Mouse (Mus musculus): Measurements from ENCODE around the gene E2f2. TPM values are rescaled to one million over a fixed set of nuclear protein-coding genes. Genes with fewer than 3 reads are reported as not detected.

The E2f2 gene
- polyA plus RNA-seq, 1 experiment from 2014 or later: 8.0 TPM

DNA sequence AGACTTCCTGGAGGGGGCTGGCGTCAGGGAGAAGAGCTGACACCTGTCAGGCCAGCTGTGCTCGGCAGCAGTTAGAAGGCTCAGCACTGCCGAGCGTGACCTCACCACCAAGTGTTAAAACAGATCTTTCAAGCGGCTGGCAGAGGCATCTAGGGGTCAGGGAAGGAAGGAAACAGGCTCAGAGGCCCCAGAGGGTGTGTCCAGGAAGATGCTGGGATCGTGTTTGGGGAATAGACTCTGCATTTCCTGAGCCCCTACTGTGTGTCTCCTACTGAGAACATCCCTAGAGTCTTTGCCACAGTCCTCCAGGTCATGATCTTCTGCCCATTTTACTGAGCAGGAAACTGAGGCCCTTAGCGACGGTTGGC lies 5.0 kb downstream of the E2f2 start:
- DNase-seq (ENCODE audit: low spot score, missing footprints) (no peak), ATAC-seq (ENCODE audit: low FRiP score) (no peak)
- Histone ChIP-seq H3K9me3 (ENCODE audit: control insufficient read depth, low read length) (no peaks in the 10 kb centered on the region), H3K4me1 (ENCODE audit: control insufficient read depth, insufficient read depth, low read length) (peaks cover 31% of the 10 kb centered on the region), H3K4me2 (no peak overlapping the region; the same call in 1 of the 2 replicates), H3K36me3 (ENCODE audit: control insufficient read depth, insufficient read depth, low read length) (no peaks in the 10 kb centered on the region), H3K27ac (ENCODE audit: low read depth, low read length) (0 out of 2 replicates have a peak overlapping the region, but pooled peaks have one; percentile 27), H3K27me3 (ENCODE audit: control insufficient read depth, insufficient read depth, low read length) (no peaks in the 10 kb centered on the region), H3K4me3 (ENCODE audit: low read depth, low read length) (no peak overlapping the region), H3K9ac (ENCODE audit: low read length) (no peak overlapping the region)
- whole genome bisulfite sequencing: 46% methylated on average over 8 of the region's 8 CpGs

DNA sequence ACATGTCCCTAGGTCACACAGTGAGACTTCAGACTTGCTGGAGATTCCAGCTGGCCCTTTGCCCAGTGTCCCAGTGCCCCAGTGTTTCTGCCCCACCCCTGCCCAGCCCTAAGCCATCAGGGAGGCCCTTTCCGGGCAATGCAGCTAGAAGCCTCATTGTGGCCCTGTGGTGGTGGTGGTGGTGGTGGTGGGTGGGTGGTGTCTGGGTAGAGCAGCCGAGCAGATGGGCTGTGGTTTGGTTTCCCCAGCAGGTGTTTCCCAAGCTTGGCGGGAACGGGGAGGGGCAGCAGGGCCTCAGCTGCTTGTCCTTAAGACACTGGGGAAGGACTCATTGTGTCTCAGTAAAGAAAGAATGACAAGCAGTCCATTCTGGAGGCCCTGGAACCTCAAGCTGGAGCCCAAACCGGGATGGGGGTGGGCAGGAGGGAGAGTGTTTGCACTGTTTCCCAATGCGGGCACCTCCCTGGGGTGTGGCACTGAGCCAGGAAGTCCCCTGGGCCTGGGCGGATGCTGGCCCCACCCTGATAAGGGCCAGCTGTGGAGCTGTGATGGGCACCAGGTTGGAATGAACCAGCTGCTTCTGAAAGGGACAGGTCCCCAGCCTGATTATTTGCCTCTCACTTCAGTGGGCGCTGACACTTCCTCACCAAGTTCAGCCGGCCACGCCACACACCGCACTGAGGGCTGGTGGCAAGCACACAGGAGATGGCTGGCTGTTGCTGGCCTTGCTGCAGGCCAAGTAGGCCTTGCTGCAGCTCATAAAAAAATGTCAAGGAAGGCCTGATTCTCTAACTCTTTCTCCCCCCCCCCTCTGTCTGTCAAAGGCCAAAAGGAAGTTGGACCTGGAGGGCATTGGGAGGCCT lies 5.6 kb downstream of the E2f2 start:
- no peaks in the 10 kb centered on the region for H3K36me3 ChIP-seq (ENCODE audit: control insufficient read depth, insufficient read depth, low read length)
- DNase-seq (ENCODE audit: low spot score, missing footprints): no peak
- H3K9me3 ChIP-seq (ENCODE audit: control insufficient read depth, low read length): no peaks in the 10 kb centered on the region
- no peak overlapping the region for H3K4me2 ChIP-seq
- H3K4me1 ChIP-seq (ENCODE audit: control insufficient read depth, insufficient read depth, low read length): peaks cover 31% of the 10 kb centered on the region
- H3K27ac ChIP-seq (ENCODE audit: low read depth, low read length): peak overlapping the region; percentile 27; the same call in 1 of the 2 replicates
- H3K27me3 ChIP-seq (ENCODE audit: control insufficient read depth, insufficient read depth, low read length): no peaks in the 10 kb centered on the region
- ATAC-seq (ENCODE audit: low FRiP score): no peak
- peak overlapping the region; percentile 17; the same call in 1 of the 2 replicates for H3K9ac ChIP-seq (ENCODE audit: low read length)
- 63% methylated on average over 11 of the region's 11 CpGs for WGBS
- no peak overlapping the region for H3K4me3 ChIP-seq (ENCODE audit: low read depth, low read length)

DNA sequence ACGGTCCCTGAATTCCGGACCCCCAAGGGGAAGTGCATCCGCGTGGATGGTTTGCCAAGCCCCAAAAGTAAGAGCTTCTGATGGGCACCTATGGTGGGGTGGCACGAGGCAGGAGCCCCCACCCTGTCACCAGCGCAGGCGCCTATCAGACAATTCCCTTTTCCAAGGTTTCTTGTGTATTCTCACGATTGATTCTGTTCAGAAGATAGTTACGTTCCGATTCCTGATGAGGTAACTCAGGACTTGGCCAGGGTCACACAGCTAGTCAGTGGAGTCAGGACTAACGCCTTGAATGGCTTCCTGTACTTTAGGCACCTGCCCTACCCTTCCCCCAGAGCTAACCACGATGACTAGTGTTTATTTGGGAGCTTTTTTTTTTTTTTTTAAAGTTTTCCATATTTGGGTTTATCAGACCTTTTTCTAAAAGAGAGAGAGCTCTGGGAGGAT lies 6.3 kb downstream of the E2f2 start:
- H3K27me3 ChIP-seq (ENCODE audit: control insufficient read depth, insufficient read depth, low read length): no peaks in the 10 kb centered on the region
- ATAC-seq (ENCODE audit: low FRiP score): no peak
- peaks cover 31% of the 10 kb centered on the region for H3K4me1 ChIP-seq (ENCODE audit: control insufficient read depth, insufficient read depth, low read length)
- no peaks in the 10 kb centered on the region for H3K9me3 ChIP-seq (ENCODE audit: control insufficient read depth, low read length)
- no peaks in the 10 kb centered on the region for H3K36me3 ChIP-seq (ENCODE audit: control insufficient read depth, insufficient read depth, low read length)
- H3K9ac ChIP-seq (ENCODE audit: low read length): no peak overlapping the region
- H3K4me3 ChIP-seq (ENCODE audit: low read depth, low read length): no peak overlapping the region
- no peak overlapping the region for H3K27ac ChIP-seq (ENCODE audit: low read depth, low read length)
- WGBS: 84% methylated on average over 12 of the region's 12 CpGs
- H3K4me2 ChIP-seq: no peak overlapping the region
- no peak for DNase-seq (ENCODE audit: low spot score, missing footprints)

DNA sequence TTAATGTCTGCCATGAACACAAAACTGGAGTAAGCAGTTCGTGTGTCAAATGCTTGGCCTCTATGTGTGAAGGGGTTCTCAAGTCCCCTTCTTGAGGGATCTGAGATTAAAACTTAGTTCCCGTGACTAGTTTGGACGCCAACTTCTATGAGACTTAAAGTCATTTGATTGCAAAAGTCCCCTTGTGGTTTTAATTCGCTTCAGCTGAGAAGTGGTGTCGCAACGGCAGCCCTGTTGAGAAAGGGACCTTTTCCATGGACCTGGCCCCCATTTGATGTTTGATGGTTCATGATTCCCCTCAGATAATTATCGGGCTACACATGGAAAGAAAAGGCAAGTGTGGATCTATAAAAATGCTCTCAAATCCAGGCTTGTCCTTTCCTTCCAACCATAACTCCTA lies 7.3 kb downstream of the E2f2 start:
- no peaks in the 10 kb centered on the region for H3K9me3 ChIP-seq (ENCODE audit: control insufficient read depth, low read length)
- WGBS: 91% methylated on average over 7 of the region's 7 CpGs
- DNase-seq (ENCODE audit: low spot score, missing footprints): no peak
- H3K4me1 ChIP-seq (ENCODE audit: control insufficient read depth, insufficient read depth, low read length): peaks cover 24% of the 10 kb centered on the region
- no peaks in the 10 kb centered on the region for H3K36me3 ChIP-seq (ENCODE audit: control insufficient read depth, insufficient read depth, low read length)
- H3K4me3 ChIP-seq (ENCODE audit: low read depth, low read length): no peak overlapping the region
- no peaks in the 10 kb centered on the region for H3K27me3 ChIP-seq (ENCODE audit: control insufficient read depth, insufficient read depth, low read length)
- no peak overlapping the region for H3K9ac ChIP-seq (ENCODE audit: low read length)
- H3K4me2 ChIP-seq: no peak overlapping the region; the same call in 1 of the 2 replicates
- ATAC-seq (ENCODE audit: low FRiP score): no peak
- H3K27ac ChIP-seq (ENCODE audit: low read depth, low read length): no peak overlapping the region

DNA sequence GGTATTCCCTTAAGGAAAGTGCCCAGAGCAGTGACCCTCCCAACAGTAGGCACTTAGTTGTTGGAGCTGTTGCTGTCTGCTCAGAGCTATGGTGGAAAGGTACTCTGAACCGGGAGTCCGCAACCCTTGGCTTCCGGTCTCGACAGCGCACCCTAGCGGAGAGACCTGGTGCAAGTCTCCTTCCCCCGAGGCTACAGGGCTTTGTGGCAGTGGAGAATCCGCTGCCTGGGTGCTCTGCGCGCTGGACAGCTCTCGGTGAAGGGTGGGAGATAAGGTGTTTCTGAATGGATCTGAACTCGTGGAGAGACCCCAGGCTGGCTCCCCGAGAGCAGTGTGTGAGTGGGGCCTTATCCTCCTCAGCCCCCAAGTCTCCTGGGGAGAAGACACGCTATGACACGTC lies 7.8 kb downstream of the E2f2 start:
- ATAC-seq (ENCODE audit: low FRiP score) (peak; percentile 45), DNase-seq (ENCODE audit: low spot score, missing footprints) (peak; percentile 99)
- H3K4me2 ChIP-seq: peak overlapping the region; percentile 49
- no peaks in the 10 kb centered on the region for H3K27me3 ChIP-seq (ENCODE audit: control insufficient read depth, insufficient read depth, low read length)
- 4% methylated on average over 15 of the region's 15 CpGs for WGBS
- H3K27ac ChIP-seq (ENCODE audit: low read depth, low read length): no peak overlapping the region
- H3K36me3 ChIP-seq (ENCODE audit: control insufficient read depth, insufficient read depth, low read length): no peaks in the 10 kb centered on the region
- H3K4me1 ChIP-seq (ENCODE audit: control insufficient read depth, insufficient read depth, low read length): peaks cover 24% of the 10 kb centered on the region
- no peaks in the 10 kb centered on the region for H3K9me3 ChIP-seq (ENCODE audit: control insufficient read depth, low read length)
- H3K9ac ChIP-seq (ENCODE audit: low read length): 0 out of 2 replicates have a peak overlapping the region, but pooled peaks have one; percentile 44
- peak overlapping the region; percentile 28 for H3K4me3 ChIP-seq (ENCODE audit: low read depth, low read length)

DNA sequence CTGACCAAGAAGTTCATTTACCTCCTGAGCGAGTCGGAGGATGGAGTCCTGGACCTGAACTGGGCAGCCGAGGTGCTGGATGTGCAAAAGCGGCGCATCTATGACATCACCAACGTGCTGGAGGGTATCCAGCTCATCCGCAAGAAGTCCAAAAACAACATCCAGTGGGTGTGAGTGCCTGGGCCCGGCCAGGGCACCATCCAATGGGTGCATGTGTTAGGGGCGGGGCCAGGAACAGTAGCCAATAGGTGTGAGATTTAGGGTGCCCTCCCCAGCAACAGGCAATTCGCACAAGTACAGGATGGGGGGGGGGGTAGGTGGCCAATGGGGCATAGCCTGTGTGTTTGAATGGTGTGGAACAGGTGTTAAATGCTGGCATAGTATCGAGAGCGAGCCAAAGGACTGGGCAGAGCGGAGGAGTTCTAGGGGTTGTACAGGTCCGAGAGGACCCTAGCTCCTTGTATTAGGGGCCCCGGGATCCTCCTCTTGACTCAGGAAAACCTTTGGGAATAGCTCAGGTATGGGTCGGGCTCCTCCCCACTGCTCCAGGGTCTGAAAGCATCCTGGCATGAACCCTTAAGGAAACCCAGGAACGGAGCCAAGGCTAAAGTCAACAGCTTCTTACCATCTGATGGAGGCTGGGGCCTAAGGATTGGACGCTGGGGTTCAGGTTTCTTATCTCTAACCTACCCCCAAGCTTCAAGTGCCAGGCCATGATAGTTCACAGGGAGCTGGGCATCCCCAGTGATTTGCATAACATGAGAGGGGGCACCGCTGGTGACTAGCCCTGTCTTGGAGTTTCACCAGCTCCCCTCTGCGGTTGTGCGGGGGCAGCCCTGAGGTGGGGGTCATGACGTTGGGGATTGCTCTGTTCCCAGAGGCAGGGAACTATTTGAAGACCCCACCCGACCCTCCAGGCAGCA lies 8.5 kb downstream of the E2f2 start:
- no peak overlapping the region for H3K27ac ChIP-seq (ENCODE audit: low read depth, low read length)

DNA sequence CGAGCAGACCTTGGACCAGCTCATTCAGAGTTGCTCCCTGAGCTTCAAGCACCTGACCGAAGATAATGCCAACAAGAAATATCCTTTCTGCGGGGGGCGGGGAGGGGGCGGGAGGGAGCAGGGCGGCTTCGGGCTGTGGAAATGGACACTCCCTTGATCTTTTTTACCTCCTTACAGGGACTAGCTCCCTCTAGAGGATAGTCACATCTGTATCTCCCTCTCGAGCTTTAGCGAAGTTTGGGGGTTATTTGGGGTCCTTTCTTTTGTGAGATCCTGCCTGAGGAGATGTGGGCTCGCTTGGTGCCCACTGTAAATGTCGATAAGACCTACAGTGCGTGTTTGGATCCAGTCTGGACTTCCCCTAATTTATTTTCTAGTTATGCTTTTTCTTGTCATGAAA lies 9.2 kb downstream of the E2f2 start:
- Histone ChIP-seq H3K27ac (ENCODE audit: low read depth, low read length) (no peak overlapping the region), H3K9ac (ENCODE audit: low read length) (no peak overlapping the region), H3K9me3 (ENCODE audit: control insufficient read depth, low read length) (no peaks in the 10 kb centered on the region), H3K4me3 (ENCODE audit: low read depth, low read length) (no peak overlapping the region), H3K27me3 (ENCODE audit: control insufficient read depth, insufficient read depth, low read length) (no peaks in the 10 kb centered on the region), H3K36me3 (ENCODE audit: control insufficient read depth, insufficient read depth, low read length) (no peaks in the 10 kb centered on the region), H3K4me1 (ENCODE audit: control insufficient read depth, insufficient read depth, low read length) (peaks cover 24% of the 10 kb centered on the region), H3K4me2 (no peak overlapping the region)
- ATAC-seq (ENCODE audit: low FRiP score) (no peak), DNase-seq (ENCODE audit: low spot score, missing footprints) (no peak)
- WGBS: 29% methylated on average over 12 of the region's 12 CpGs

More for the DNA sequence above, 8.5 kb downstream of the E2f2 start:
- Histone ChIP-seq H3K9me3 (ENCODE audit: control insufficient read depth, low read length) (no peaks in the 10 kb centered on the region), H3K4me2 (peak overlapping the region; percentile 49), H3K4me1 (ENCODE audit: control insufficient read depth, insufficient read depth, low read length) (peaks cover 24% of the 10 kb centered on the region), H3K36me3 (ENCODE audit: control insufficient read depth, insufficient read depth, low read length) (no peaks in the 10 kb centered on the region), H3K9ac (ENCODE audit: low read length) (0 out of 2 replicates have a peak overlapping the region, but pooled peaks have one; percentile 44), H3K4me3 (ENCODE audit: low read depth, low read length) (peak overlapping the region; percentile 28), H3K27me3 (ENCODE audit: control insufficient read depth, insufficient read depth, low read length) (no peaks in the 10 kb centered on the region)
- ATAC-seq (ENCODE audit: low FRiP score): peak; percentile 78
- WGBS: 19% methylated on average over 23 of the region's 23 CpGs
- no peak for DNase-seq (ENCODE audit: low spot score, missing footprints)

DNA sequence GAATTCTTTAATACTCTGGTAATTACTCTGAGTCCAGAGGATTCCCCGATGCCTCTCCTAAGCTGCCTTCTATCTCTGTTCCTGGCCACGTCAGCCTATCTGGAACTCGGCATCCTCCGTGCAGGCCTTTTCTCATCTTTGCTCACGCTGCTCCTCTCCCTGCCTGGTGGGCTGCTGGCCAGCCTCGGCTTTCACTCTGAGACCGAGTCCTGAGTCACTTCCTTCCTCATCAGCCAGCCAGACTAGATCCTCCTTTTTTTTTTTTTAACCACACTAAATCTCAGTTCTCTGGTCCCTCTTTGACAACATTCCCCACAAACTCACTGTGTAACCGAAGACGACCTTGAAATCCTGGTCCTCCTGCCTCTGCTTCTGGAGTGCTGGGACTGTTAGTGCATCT lies 13.2 kb downstream of the E2f2 start:
- WGBS: 86% methylated on average over 9 of the region's 9 CpGs
- Histone ChIP-seq H3K27ac (ENCODE audit: low read depth, low read length) (no peak overlapping the region), H3K9me3 (ENCODE audit: control insufficient read depth, low read length) (no peaks in the 10 kb centered on the region), H3K4me2 (no peak overlapping the region), H3K4me3 (ENCODE audit: low read depth, low read length) (no peak overlapping the region), H3K36me3 (ENCODE audit: control insufficient read depth, insufficient read depth, low read length) (no peaks in the 10 kb centered on the region), H3K27me3 (ENCODE audit: control insufficient read depth, insufficient read depth, low read length) (no peaks in the 10 kb centered on the region), H3K9ac (ENCODE audit: low read length) (no peak overlapping the region), H3K4me1 (ENCODE audit: control insufficient read depth, insufficient read depth, low read length) (peaks cover 6% of the 10 kb centered on the region)
- DNase-seq (ENCODE audit: low spot score, missing footprints) (no peak), ATAC-seq (ENCODE audit: low FRiP score) (no peak)
